Mouse (Mus musculus) intestine, postnatal 0 days (tissue): ENCODE measurements around the gene Atxn1. TPM values are rescaled to one million over a fixed set of nuclear protein-coding genes. Genes with fewer than 3 reads are reported as not detected.

Experiments used
- ATAC-seq: fragments of 200-750 bp; cut with Nextera tagmentation; 2 replicates; pipeline ENCODE4 v1.8.0; 2017; ENCODE audit warnings: mild to moderate bottlenecking, moderate TSS enrichment, moderate library complexity
- H3K27ac ChIP-seq: fragments of 300-500 bp; sonication (generic); 2 replicates; pipeline ENCODE4 v1.5.1; 2014; ENCODE audit warnings: mild to moderate bottlenecking, low read depth, low read length, moderate library complexity
- H3K27me3 ChIP-seq: fragments of 300-500 bp; sonication (generic); replicated peaks from 2 replicates; pipeline ENCODE4 v1.6.1; 2014; ENCODE audit warnings: low read length, mixed read lengths; ENCODE audit not compliant: control insufficient read depth, insufficient read depth
- H3K36me3 ChIP-seq: fragments of 300-500 bp; sonication (generic); 2 replicates; pipeline ENCODE4 v1.6.1; 2014; ENCODE audit warnings: mild to moderate bottlenecking, moderate library complexity; ENCODE audit not compliant: control insufficient read depth, insufficient read depth
- H3K4me1 ChIP-seq: fragments of 300-500 bp; sonication (generic); replicated peaks from 2 replicates; pipeline ENCODE4 v1.6.1; 2014; ENCODE audit warnings: antibody characterized with exemption, low read length, mixed read lengths; ENCODE audit not compliant: control insufficient read depth, insufficient read depth
- H3K4me2 ChIP-seq: fragments of 300-500 bp; sonication (generic); replicated peaks from 2 replicates; pipeline ENCODE4 v1.6.1; 2014; ENCODE audit warnings: low read depth, mild to moderate bottlenecking, moderate library complexity
- H3K4me3 ChIP-seq: fragments of 300-500 bp; sonication (generic); 2 replicates; pipeline ENCODE4 v1.5.1; 2014; ENCODE audit warnings: low read depth, low read length
- H3K9ac ChIP-seq: fragments of 300-500 bp; sonication (generic); 2 replicates; pipeline ENCODE4 v1.6.1; 2014; ENCODE audit warnings: mild to moderate bottlenecking, low read depth, low read length
- H3K9me3 ChIP-seq: fragments of 300-500 bp; sonication (generic); 2 replicates; pipeline ENCODE4 v1.6.1; 2016; ENCODE audit warnings: mixed run types; ENCODE audit not compliant: control insufficient read depth
- CTCF ChIP-seq: sonication (generic); IDR thresholded peaks from 2 replicates; pipeline ENCODE4 v1.5.1; 2016; ENCODE audit warnings: low read depth, mild to moderate bottlenecking, control low read depth, antibody characterized with exemption, moderate library complexity
- WGBS: fragments of 180-500 bp; shearing (Covaris S2); extraction: QIAGEN DNeasy Blood & Tissue Kit; methylation state at CpG from one replicate; pipeline ENCODE4 v1.1.7; 2014; 5-methylcytosine and 5-hydroxymethylcytosine counted together
- polyA plus RNA-seq: library from polyadenylated mRNA; unstranded; fragments of >200 nt; fragmentation: Nextera tagmentation; extraction: Ambion mirVana; gene quantifications from 2 replicates; pipeline ENCODE4 v1.2.1, GENCODE M21; 2015

Gene Atxn1
- polyA plus RNA-seq, 1 experiment from 2014 or later = 6.1 TPM

DNA sequence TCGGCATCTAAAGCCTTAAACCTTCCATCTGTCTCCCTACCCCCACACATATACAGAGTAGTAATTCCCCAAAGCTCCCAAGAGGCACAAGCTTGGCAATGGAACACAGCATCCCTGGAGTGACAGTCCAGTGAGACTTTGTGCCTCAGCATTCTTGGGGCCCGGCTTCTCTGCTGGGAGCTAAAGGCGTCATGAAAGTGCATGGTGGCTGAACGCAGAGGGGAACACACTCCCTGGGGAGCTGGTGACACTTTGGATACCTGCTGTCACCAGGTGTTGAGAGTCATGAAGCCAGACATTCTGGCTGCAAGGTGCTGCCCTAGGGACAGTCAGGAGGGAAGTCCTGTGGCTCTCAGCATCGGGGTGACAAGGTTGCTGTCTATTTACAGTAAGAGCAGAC lies 324.4 kb downstream of the Atxn1 start:
- ATAC-seq = no peak
- 65% methylated on average over 5 of the region's 5 CpGs for WGBS

DNA sequence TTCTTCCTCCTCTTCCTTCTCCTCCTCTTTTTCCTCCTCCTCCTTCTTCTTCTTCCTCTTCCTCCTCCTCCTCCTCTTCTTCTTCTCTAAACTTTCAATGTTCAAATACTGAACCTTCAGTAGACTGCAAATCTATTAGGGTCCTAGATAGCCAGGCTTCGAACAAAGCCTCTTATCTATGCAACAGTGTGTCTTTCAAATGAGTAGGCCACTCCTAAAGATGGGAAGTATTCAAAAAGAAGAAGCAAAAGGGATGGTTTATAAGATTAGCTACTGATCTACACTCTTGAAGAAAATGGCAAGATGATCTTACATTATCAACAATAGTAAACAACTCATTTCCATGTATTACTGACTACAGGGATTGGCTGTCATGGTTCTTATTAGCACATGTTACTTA lies 326.5 kb downstream of the Atxn1 start:
- WGBS = 90% methylated on average over 1 of the region's 1 CpGs
- H3K36me3 ChIP-seq = no peaks in the 10 kb centered on the region
- H3K4me3 ChIP-seq = no peak overlapping the region
- ATAC-seq = no peak
- no peak overlapping the region for H3K27ac ChIP-seq
- no peak overlapping the region for H3K9ac ChIP-seq
- no peaks in the 10 kb centered on the region for H3K9me3 ChIP-seq
- H3K4me1 ChIP-seq = no peaks in the 10 kb centered on the region
- H3K27me3 ChIP-seq = no peaks in the 10 kb centered on the region
- no peak for TF ChIP-seq CTCF
- no peak overlapping the region for H3K4me2 ChIP-seq

More for the DNA sequence above, 324.4 kb downstream of the Atxn1 start:
- no peak overlapping the region for H3K9ac ChIP-seq
- no peak for TF ChIP-seq CTCF
- no peaks in the 10 kb centered on the region for H3K9me3 ChIP-seq
- H3K4me3 ChIP-seq = no peak overlapping the region
- no peaks in the 10 kb centered on the region for H3K36me3 ChIP-seq
- H3K4me2 ChIP-seq = no peak overlapping the region
- H3K27me3 ChIP-seq = no peaks in the 10 kb centered on the region
- H3K27ac ChIP-seq = no peak overlapping the region
- H3K4me1 ChIP-seq = no peaks in the 10 kb centered on the region

DNA sequence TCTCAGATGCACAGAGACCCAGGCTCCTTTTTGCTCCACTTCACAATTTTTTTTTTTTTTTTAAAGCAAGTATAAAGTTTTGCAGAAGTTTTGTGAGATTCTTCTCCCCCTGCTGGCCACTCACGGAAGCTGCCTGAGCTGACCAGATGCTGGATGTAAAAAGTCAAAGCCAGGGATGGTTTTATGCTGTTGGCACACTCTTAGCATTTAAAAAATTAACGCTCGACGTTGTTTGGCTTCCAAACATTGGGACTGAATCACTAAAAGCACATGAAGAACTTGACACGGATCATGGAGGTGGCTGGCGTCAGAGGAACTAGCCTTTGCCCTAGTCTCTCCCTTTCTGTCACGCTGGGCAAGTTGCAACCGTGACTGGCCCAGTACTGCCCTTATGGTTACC lies 327.5 kb downstream of the Atxn1 start:
- Histone ChIP-seq H3K4me1 (no peaks in the 10 kb centered on the region), H3K27me3 (no peaks in the 10 kb centered on the region), H3K9ac (no peak overlapping the region), H3K9me3 (no peaks in the 10 kb centered on the region), H3K4me2 (no peak overlapping the region), H3K27ac (no peak overlapping the region), H3K4me3 (no peak overlapping the region), H3K36me3 (no peaks in the 10 kb centered on the region)
- 41% methylated on average over 8 of the region's 8 CpGs for WGBS
- TF ChIP-seq CTCF = peak; percentile 65
- no peak for ATAC-seq

DNA sequence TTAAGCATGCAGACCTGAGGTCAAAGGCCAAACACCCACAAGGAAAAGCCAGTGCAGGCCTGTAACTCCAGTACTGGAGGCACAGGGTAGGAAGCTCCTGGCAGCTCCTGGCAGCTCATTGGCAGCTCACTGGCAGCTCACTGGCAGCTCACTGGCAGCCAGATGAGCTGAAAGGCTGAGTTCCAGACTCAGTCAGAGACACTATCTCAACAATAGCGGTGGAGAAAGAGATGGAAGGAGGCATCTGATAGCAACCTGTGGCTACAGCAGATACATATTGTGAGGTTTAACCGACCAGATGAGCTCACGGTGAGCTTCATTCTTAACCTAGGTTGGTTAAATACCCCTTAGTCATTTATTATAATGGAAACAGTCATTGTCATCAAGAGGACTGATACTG lies 328.4 kb downstream of the Atxn1 start:
- TF ChIP-seq CTCF = no peak
- 83% methylated on average over 3 of the region's 3 CpGs for WGBS
- H3K4me2 ChIP-seq = no peak overlapping the region

DNA sequence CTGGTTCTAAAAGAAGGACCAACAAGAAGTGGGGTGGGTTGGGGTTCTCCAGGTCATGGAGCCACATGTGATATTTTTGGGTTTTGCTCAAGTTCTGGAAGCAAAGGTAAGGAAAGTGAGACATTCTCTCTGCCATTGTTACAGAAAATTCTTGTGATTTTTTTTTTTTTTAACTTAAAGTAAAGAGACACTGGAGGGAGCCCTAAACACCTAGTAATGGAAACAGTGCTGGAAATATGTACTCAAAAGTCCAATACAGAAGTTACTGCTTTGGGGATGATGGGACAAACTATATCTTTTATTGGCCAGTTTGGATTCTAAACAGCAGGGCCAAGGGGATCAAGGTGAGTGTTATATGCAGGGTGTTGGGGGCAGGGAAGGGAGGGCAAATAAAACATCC lies 330.9 kb downstream of the Atxn1 start:
- Histone ChIP-seq H3K4me2 (no peak overlapping the region), H3K27me3 (no peaks in the 10 kb centered on the region), H3K4me1 (no peaks in the 10 kb centered on the region), H3K27ac (no peak overlapping the region), H3K9ac (no peak overlapping the region), H3K9me3 (no peaks in the 10 kb centered on the region), H3K36me3 (no peaks in the 10 kb centered on the region), H3K4me3 (no peak overlapping the region)
- TF ChIP-seq CTCF = no peak
- no peak for ATAC-seq

More for the DNA sequence above, 328.4 kb downstream of the Atxn1 start:
- H3K9ac ChIP-seq = no peak overlapping the region
- no peaks in the 10 kb centered on the region for H3K9me3 ChIP-seq
- H3K4me1 ChIP-seq = no peaks in the 10 kb centered on the region
- no peak overlapping the region for H3K27ac ChIP-seq
- no peak overlapping the region for H3K4me3 ChIP-seq
- no peaks in the 10 kb centered on the region for H3K27me3 ChIP-seq
- H3K36me3 ChIP-seq = no peaks in the 10 kb centered on the region
- no peak for ATAC-seq

DNA sequence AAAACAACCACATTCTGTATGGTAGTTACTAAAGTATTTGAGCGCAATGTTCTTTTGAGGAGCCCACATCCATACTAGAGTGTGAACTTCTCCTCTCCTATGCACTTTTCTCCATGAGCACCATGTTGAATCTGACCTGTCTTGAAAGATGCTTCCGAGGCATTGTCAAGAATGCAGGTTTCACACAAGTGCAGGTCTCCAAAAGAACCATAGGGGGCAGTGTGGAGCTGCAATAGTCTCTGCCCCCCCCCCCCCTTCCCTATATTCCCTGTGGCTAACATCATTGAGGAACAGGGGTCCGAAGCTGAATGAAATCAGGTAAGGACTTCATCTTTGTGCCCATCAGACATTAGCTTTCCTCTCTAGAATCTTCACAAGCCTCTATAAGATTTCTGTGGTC lies 332.7 kb downstream of the Atxn1 start:
- Histone ChIP-seq H3K9me3 (no peaks in the 10 kb centered on the region), H3K9ac (no peak overlapping the region), H3K27ac (no peak overlapping the region), H3K36me3 (no peaks in the 10 kb centered on the region), H3K27me3 (no peaks in the 10 kb centered on the region), H3K4me1 (0 out of 2 replicates have a peak, but pooled peaks cover 2% of the 10 kb centered on the region), H3K4me3 (no peak overlapping the region), H3K4me2 (no peak overlapping the region)
- ATAC-seq = no peak
- peak; percentile 57 for TF ChIP-seq CTCF
- WGBS = 84% methylated on average over 3 of the region's 3 CpGs
